Mouse (Mus musculus): ENCODE data around the gene Snca.
"Not testable (repeated sequence)": the region's sequence is repeated elsewhere in the genome, so short reads cannot be mapped to it uniquely, and the experiment has no call there.

The Snca gene

GRCm38 (mm10) chr6:60717566-60717965, 112.1 kb downstream of the Snca start:
- DNase-seq (ENCODE audit: low spot score in 2 of 2), result peak; percentile 18 to 44

- no peak for DNase-seq (ENCODE audit: low spot score in 2 of 2)
Measured at GRCm38 (mm10) chr6:60709997-60710471, 119.6 kb downstream of the Snca start.

GRCm38 (mm10) chr6:60698072-60698471, 131.6 kb downstream of the Snca start:
- no peak for DNase-seq (ENCODE audit: low spot score in 2 of 2)

GRCm38 (mm10) chr6:60687048-60687447, 142.6 kb downstream of the Snca start:
- DNase-seq (ENCODE audit: low spot score in 2 of 2), result not testable (repeated sequence)

- DNase-seq (ENCODE audit: low spot score in 2 of 2), result no peak
Measured at GRCm38 (mm10) chr6:60682233-60682632, 147.4 kb downstream of the Snca start.
